Mouse (Mus musculus): ENCODE results near the gene Tex36.
A peak's percentile ranks its signal among the peaks of the same experiment; 100 is the strongest.

Gene Tex36

DNA sequence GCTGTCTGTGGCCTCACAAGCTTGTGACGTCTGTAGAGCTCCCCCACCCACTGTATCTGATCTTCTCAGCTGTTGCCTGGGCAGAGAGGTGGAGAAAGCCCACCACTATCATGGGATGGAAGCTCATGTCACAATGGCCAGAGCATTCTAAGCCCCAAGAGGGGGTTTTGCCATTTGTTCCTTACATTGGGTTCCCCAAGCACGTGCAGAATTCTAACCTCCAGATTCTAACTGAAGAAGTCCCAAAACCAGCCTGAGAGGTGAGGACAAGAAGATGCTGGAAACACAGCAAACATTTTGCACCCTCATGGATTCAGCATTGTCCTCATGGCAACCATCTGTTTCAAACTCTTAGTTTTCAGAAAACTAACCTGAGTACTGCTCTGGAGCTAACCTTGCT, at the start of gene Tex36:
Tex36 (minus strand) TSS at position 101 of the 400 bp plus-strand sequence.
- no peak for DNase-seq

DNA sequence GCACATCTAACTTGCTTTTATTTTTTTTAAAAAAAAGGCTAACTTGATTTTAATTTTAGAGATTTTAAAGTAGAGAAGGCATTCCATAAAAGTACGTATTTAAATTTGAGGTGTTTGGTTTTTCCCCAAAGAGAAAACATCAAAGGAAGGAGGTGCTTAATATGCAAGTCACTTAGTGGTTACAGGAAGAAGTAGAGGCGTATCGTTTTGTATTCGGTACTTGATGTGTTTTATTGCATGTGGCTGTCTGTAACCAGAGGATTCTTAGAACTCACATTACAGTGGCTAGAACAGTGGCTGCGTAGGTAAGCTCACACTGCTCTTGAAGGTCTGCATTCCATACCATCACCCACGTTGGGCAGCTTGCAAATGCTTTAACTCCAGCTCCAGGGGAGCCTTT, 43.8 kb upstream of the Tex36 start:
- DNase-seq: no peak

DNA sequence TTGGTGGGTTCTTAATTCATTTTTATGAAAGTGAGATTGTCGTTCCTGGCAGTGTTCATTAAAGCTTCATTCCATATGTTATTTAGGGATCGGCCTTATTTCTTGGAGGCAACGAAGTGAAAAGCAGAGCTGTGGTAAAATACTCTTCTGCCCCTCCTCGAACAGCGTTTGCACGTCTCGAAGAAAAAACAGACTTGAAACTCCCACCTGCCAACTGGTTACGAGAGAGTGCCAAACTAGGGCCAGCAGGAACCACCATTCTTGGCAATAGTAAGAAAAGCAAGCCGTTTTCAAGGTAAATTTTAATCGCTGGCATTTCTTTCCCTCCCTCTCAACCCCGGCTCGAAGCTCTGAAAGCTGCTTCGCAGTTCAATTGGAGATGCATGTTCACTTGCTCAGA, 36.9 kb upstream of the Tex36 start:
- no peak for DNase-seq

DNA sequence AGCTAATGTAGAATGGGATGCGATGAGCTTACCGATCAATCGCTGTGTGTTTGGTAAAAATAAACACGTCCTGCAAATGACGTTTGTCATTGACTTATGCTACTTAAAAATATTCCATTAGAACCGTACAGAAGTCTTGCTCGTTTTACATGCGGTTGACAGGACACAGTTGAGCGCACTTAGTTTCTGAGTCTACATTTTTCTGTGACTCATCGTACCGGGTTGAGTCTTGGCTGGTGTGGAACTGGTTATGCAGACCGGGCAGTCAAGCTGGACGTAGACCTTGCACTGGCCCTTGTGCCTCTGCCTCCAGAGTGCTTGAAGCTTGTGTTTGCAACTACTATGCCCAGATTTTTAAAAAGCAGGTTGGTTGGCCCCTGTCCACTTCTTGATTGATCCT, 36.3 kb upstream of the Tex36 start:
- no peak for DNase-seq

DNA sequence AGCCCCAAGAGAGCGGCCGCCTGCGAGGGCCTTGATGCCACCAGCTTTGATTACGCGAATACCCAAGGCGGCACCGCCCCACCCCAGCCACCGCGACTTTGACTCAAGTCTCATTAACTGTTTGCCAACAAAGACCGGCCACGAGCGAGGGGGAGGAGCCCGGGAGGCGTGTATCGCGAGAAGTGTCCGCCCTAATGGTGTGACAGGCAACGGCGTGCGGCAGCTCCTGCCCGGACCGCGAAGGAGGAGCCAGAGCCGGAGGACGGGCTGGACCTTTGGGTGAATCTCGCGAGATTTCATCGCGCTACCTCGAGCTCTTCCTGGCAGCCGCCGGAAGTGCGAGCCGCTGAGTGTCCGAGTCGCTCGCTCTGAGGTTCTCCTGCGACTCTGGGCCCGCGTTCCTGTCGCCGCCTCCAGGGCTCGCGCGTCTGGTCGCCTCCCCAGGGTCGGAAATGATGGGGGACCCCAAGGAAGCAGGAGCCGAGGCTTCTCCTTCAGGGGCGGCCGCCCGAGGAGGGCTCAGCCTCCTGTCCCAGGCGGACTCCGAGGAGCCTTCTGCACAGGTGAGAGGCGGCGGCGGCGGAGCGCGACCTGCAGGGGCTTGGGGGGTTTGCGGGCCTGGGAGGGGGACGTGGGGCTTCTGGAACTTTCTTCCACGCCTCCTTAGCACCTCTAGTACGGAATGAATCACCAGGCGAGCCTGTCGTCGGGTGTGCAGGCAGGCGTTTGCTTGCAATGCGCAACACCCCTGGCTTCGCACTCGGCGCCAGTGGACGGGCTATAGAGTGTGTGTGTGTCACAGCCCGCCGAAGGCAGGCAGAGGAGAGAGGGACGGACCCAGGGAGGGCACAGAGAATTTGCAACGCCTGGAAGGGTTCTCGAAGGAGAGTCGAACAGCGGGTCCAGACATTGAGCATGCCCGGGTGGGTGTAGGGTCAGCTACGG, 35.7 kb upstream of the Tex36 start, which contains the start of gene Edrf1:
Edrf1 (plus strand) TSS at position 183 of the 945 bp plus-strand sequence.
- DNase-seq: peak; percentile 95

DNA sequence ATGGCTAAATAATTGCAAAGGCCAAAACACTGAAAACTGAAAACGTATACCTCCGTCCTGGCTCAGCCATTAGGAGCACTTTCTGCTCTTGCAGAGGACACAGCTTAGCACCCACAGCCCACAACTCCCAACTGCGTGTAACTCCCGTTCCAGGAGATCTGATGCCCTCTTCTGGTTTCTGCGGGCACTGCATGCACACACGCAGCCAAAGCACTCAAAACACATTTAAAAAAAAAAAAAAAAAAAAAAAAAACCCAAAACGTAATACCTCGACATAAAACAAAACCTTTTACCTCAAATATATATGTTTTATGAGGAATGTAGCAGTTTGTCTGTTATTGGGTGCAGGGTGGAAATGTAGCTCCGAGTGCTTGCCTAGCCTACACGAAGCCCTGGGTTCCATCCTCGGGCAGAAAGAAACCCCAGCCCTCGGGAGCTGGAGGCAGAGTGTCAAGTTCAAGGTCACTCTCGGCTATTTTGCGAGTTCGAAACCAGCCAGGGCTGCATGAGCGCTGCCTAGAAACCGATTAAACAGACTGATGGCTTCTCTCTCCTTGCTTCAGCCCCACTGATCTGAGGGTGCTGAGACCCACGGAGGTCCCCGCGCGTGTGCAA, 34.9 kb upstream of the Tex36 start:
- peak; percentile 89 for DNase-seq

DNA sequence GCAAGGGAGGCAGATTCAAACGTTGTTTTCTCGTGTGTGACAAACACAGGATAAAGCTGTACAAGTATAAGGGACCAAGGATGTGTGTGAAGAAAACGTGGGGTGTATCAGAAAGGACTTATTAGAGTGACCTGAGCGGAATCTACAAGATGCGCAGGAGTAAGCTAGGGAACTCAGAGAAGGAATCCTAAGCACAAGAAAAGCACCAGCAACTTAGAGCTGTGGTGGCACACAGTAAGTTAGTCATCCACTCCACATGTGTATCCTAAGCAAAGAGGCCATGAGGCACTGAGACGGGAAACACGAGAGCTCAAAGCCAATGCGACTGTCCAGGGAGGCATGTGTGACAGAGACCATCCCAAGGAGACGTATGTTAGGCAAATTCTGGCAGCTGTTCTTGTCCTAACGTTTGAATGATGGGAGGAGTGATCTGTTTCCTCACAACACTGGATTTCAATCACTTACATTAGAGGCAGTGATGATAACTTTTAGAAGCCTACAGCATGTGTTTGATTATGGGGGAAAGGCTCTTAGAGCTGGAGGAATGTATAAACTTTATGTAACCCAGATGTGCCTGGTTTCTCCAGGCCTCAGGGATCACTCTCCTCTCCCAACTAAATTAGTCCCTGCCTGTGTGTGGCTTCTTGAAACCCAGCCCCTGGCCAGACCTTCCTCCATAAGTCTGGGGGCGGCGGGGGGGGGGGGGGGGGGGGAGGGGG, 33.1 kb upstream of the Tex36 start:
- no peak for DNase-seq

DNA sequence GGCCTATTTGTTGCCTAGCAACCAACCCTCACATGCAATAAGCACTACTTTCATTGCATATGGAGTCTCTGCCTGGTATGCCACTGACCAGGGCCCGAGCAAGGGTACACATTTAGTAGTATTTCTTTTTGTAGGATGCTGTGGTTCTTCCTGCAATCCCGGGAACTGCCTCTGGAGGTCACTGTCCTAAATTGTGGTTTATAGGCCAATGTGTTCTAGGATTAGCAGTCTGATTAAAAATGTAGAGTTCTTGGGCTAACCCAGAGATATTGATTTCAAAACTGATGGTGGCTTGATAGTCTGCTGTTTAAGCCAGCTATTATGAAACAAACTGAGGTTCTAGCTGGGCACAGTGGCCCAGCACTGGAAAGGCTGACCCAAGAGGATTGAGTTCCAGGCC, 30.5 kb upstream of the Tex36 start:
- DNase-seq: peak; percentile 41

DNA sequence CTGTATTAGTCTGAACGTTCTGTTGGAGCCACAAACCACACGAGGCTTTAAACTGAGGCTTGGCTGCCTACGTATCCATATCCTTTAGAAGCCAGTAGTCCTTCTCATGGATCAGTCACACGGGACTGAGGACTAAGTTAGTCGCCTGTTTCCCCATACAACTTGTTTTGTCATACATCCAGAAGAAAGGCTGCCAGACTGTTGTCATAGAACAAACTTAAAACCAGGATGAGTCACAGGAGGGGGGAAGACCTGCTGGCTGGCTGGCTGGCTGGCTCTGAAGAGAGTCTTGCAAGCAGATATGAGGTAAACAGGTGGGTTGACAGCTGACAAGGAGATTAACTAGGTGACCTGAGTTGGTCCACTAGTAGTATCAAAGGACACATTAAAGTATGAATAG, 28.9 kb upstream of the Tex36 start:
- no peak for DNase-seq

DNA sequence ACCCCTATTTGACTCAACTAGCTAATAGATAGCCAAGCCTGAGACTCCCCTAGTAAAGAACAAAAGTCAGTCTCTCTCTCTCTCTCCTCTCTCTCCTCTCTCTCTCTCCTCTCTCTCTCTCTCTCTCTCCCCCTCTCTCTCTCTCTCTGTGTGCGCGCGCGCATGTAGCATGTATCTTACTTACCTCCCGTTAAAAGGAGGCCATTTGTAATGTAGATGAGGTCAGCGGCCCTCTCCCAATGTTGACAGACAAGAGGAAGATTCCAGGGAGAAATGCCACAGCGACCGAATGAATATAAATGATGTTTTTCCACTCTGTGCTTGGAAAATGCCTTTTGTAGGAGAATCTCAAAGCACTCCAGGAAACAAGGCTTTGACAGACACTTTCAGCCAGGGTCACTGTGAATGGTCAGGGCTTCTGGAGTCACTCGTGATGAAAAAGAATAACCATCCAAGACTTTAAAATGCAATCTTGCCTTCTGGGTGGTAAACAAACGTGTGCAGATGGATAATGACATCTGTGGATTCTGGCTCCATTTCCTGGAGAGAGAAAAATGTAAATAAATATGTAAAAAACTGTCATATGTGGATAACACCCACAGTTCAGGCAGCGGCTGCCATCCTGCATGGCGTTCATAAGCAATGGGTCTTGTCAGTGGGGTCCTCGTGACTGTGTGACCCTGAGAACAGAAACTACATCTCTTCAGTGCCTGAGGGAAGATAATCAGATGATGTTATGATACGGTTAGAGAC, 25.4 kb upstream of the Tex36 start:
- no peak for DNase-seq

DNA sequence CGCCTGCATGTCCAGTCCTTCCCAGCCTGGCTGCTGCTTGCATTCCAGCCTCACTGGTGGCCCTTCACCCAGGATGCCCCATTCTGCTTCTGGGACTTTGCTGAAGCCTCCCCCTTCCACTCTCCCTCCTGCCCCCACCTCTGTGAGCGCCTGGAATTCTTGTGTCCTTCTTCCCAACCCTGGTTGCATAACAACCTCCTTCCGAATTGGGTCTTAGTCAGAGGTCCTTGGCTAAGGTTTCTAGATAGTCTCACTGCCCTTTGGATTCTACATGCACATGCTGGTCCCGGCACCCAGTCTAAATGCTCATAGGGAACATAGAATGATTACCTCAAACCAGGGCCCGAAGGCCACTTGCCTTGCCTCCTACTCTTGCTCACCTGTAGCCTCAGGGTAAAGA, 21.3 kb upstream of the Tex36 start:
- DNase-seq: no peak

DNA sequence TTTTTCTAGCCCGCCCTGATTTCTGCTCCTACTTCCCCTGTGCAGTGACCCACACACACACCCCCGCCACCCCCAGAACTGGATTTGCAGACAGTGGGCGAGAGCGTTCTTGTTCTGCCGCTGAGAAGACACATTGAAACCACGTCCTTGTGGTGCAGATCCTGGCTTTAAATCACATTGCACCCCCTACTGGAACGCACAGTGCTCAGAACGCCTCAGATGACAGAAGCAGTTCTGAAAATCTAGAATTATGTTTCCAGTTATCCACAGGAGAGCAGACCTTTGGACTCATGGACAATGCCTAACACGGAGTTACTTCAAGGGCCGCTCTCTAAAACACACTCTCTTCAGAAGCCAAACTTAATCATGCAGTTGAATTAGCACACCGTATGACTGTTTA, 18.8 kb upstream of the Tex36 start:
- DNase-seq: no peak

DNA sequence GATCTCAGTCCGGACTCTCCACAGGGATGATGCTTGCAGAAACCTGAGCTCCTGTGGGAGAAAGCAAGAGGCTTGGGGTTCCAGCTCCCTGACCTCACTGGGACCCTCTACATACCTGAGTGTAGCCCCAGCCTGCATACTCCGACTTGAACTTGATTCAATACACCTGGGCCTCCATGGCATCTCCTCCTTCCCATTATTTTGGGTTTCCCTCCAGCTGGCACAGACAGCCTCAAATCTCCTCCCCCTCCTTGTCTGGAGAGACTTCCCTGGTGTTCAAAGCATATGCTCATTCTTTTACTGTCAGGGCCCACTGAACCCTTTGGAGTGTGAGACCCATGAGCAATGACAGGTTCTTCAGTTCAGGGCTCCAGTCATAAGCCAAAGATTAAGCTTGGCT, 11.0 kb upstream of the Tex36 start:
- no peak for DNase-seq

DNA sequence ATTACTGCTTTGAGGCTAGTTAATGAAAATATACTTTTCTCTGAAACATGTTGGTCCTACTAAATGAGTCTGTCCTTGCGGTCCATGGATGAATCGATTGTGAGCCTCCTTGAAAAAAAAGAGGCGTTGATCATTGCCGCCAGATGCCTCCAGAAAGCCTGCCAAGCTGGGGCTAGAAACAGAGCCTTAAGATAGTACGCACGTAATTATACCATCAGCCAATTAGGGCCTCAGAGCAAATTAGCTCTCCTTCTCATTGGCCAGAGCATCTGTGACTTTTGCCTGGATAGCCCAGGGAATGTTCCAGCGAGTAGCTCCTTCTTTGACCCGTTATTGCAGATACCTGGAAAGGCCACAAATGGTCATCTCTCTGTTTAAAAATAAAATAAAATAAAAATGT, 7.6 kb upstream of the Tex36 start:
- peak; percentile 65 for DNase-seq

DNA sequence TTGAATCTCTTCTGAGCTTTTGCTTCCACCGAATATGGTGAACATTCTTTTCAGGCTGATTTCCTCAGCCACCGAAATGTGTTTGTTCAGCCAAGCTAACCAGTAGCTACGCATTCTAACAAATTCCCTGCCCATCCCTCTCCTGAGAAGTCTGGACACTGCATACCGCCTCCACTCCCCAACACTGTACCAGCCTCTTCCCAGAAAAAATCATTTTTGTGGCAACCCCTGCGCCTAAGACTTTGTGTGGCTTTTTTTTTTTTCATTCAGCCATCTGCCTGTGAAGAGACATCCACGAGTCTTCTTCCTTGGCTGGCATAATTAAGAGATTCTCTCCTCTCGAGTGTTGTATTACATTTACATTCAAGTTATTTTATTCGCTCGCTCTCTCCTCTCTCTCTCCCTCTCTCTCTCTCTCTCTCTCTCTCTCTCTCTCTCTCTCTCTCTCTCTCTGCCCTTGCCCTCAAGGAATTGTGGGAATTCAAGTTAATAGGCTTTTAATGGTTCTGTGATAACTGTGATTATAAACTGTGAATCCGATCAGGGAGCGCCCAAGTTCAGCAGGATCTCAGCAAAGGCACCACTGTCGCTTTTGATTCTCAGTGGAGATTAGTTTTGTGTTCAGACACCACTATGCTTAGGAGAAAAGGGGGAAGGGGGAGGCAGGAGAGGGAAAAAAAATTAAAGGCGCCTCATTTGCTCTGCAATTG, 6.8 kb upstream of the Tex36 start:
- no peak for DNase-seq

DNA sequence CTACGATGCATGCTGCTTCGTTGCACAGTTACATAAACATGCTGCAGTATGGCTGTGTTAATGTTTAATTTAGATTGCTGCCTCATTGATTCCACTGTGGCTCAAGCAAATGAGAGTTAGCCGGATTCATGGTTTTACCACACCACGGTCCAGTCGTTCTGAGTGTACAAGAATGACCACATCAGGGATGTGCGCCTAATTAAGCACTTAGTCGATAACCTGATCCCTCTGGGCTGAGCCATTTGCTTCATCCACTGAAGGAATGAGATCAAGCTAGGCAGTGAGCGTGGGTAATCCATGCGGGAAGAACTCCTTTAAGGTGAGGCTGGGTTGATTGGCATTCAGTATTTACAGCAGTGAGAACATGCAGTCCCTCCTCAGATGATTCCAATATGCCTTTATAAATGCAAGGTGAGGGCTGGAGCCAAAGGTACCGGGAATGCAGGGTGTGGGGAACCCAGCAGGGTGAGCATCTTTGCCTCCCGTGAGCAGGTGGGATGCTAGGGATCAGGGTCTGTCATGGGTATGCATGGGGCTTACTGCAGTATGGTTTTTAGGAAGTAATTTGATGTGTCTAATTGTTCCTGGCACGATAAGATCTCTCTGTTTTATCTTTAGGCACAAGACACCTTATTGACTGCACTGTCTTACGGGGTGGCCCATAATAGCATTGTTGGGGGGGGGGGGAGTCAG, 6.1 kb upstream of the Tex36 start:
- DNase-seq: no peak

DNA sequence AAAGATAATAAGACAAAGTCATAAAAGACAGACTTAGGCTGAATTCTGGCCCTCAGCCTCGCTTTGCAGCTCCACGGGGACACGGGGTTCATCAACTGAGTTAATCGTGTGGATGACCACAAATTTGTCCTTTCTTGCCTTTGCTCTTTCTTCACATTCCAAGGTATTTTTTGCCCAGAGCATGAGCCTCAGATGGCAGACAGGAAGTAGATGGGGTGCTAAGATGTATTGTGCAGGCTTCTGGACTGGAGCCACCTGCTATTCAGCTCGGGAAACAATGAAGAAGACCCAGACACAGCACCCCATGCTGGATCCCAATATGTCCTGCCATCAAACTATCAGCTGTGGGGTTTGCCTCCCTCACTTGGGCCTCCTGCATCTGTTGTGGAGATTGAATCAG, 5.4 kb upstream of the Tex36 start:
- DNase-seq: no peak

DNA sequence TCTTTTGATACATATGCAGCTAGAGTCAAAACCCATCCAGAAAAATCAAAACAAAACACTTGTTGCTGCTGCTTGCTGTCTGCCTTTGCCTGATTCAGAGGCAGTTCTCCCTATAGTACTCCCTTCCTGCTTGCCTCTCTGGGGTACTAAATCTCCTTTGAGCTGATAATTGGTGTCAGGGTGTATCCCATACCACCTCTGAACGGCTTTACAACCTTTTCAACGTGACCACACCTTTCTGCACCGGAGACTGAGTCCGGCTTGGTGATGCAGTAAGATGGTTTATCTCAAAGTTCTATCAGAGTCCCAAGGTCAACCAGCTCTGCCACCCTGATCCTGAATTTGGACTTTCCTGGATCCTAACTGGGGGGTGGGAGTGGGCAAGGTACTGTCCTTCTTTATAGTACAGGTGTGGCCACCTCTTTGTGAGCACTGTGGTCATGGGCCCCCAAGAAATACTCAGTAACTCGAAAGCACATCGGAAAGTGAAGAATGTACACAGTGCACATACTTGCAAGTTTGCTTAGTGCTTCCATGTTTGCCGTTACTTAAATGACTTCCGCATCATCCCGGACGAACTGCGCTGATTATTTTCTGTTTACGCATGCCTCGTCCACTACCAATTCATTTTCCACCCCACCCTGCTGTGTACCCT, 2.6 kb upstream of the Tex36 start:
- DNase-seq: no peak

DNA sequence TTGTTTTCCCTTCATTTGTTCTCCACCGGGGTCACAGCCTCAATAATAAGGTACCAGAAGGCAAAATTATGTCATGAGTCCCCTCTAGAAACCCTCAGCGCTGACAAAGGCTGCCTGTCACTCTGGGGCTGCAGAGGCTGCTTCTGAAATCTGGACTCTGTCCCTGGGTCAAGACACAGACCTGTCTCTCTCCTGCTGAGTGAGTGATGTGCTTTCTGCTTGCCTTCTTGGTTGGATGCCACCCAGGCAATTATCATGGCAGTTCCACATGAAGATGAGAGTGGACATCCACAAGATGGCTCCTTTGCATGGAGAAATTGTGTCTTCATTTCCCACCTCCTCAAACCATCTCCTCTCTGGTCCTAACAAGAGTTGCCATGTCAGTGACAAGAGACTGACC, 1.2 kb upstream of the Tex36 start:
- no peak for DNase-seq

DNA sequence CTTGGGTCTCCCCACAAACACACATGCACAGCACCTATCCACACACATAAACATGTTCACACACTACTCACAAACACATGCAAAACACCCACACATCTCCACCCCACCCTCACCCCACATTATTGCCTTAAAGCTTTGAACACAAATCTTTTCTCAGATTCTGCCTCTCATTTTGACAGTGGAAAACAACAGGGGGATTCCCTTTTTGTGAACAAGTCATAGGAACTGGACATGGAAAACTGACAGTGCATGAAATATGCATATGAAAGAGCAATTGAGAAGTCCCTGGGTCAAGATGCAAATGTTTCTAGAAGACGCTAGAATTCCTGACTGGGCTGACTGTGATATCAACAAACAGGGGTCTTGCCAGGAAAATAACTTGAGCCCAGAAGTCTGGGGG, 1.4 kb downstream of the Tex36 start:
- DNase-seq: no peak

DNA sequence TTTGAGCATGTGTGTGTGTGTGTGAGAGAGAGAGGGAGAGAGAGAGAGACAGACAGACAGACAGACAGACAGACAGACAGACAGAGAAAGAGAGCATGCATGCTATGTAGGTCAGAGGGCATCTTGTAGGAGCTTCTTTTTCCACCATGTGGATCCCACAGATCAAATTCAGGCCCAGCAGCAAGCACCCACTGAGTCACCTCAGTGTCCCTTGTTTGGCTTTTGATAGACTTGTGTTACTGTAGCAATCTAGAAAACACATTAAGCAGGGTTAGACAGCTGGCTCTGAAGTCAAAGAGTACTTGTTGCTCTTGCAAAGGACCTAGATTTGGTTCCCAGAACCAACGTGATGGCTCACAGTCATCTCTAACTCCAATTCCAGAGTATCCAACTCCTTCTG, 10.2 kb downstream of the Tex36 start:
- DNase-seq: no peak

Data from cerebellum, adult 11 months (tissue).